Mouse (Mus musculus) liver, adult (tissue): ENCODE data around the gene Cysrt1.
A peak's percentile ranks its signal among the peaks of the same experiment; 100 is the strongest.

Experiments used
- GATA4 ChIP-seq: IDR thresholded peaks from 2 replicates; pipeline ENCODE4 v1.6.1; 2014; ENCODE audit warnings: mild to moderate bottlenecking, low read length; ENCODE audit not compliant: insufficient replicate concordance

Cysrt1 gene

GRCm38 (mm10) chr2:25271827-25272511 is 29.7 kb upstream of the Cysrt1 start, which contains the start of the genes Ssna1 and Anapc2:
TSS of gene Ssna1 (minus strand) at chr2:25272438.
TSS of gene Anapc2 (plus strand) at chr2:25272478.
- TF ChIP-seq GATA4, result no peak

GRCm38 (mm10) chr2:25267746-25268309 is 25.6 kb upstream of the Cysrt1 start:
- no peak for TF ChIP-seq GATA4

GRCm38 (mm10) chr2:25267241-25267640 is 25.0 kb upstream of the Cysrt1 start:
- TF ChIP-seq GATA4, result no peak

GRCm38 (mm10) chr2:25266720-25267119 is 24.5 kb upstream of the Cysrt1 start:
- no peak for TF ChIP-seq GATA4

- TF ChIP-seq GATA4, result no peak
Measured at GRCm38 (mm10) chr2:25265897-25266656, 23.8 kb upstream of the Cysrt1 start.

GRCm38 (mm10) chr2:25264851-25265250 is 22.6 kb upstream of the Cysrt1 start:
- no peak for TF ChIP-seq GATA4

- TF ChIP-seq GATA4, result no peak
Measured at GRCm38 (mm10) chr2:25264286-25264660, 22.0 kb upstream of the Cysrt1 start.

- no peak for TF ChIP-seq GATA4
Measured at GRCm38 (mm10) chr2:25263623-25264285, 21.5 kb upstream of the Cysrt1 start.

GRCm38 (mm10) chr2:25262795-25263622 is 20.8 kb upstream of the Cysrt1 start:
- TF ChIP-seq GATA4, result no peak

GRCm38 (mm10) chr2:25262291-25262767 is 20.1 kb upstream of the Cysrt1 start, which contains the start of gene Tprn:
TSS of gene Tprn (plus strand) at chr2:25262618.
- TF ChIP-seq GATA4, result peak; percentile 29; the same call in 1 of the 2 replicates

GRCm38 (mm10) chr2:25261870-25262269 is 19.6 kb upstream of the Cysrt1 start:
- no peak for TF ChIP-seq GATA4

- no peak for TF ChIP-seq GATA4
Measured at GRCm38 (mm10) chr2:25258887-25259286, 16.6 kb upstream of the Cysrt1 start.

GRCm38 (mm10) chr2:25255284-25255779 is 13.1 kb upstream of the Cysrt1 start, which contains the start of gene Tmem203:
TSS of gene Tmem203 (plus strand) at chr2:25255439.
- no peak; the same call in 1 of the 2 replicates for TF ChIP-seq GATA4

- no peak for TF ChIP-seq GATA4
Measured at GRCm38 (mm10) chr2:25252331-25252730, 10.1 kb upstream of the Cysrt1 start.
